Mouse (Mus musculus) cerebellum, postnatal 36 days (tissue): ENCODE results near the gene Pfn3.

Experiments used
- DNase-seq, 2 experiments: peaks; one replicate each; pipeline ENCODE4 v3.0.0; 2021 to 2022; ENCODE audit warnings: mixed read lengths in 2 of 2

Gene Pfn3

GRCm38 (mm10) chr13:55429226-55429888 lies 14.3 kb upstream of the Pfn3 start:
- no peak for DNase-seq

DNA sequence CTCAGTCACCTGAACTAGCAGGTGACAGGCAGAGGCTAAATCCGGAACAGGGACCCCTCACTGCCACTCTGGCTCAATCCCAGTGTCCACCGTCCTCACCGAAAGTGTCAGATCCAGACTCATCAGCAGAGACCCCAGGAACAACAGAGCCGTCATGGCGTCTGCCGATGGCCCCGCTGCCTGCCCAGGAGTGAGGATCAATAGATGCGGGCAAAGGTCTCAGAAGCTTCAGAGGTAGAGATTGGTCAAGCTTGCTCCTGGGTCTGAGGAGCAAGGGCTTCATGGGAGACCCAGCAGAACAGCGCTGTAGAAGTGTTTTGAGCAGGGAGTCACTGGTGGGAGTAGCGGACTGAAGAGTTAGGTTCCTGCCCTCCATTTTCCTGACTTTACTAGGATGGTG lies 11.6 kb upstream of the Pfn3 start, which contains the start of gene F12:
TSS of gene F12 (minus strand) at position 181 of the 400 bp plus-strand sequence.
- no peak for DNase-seq

DNA sequence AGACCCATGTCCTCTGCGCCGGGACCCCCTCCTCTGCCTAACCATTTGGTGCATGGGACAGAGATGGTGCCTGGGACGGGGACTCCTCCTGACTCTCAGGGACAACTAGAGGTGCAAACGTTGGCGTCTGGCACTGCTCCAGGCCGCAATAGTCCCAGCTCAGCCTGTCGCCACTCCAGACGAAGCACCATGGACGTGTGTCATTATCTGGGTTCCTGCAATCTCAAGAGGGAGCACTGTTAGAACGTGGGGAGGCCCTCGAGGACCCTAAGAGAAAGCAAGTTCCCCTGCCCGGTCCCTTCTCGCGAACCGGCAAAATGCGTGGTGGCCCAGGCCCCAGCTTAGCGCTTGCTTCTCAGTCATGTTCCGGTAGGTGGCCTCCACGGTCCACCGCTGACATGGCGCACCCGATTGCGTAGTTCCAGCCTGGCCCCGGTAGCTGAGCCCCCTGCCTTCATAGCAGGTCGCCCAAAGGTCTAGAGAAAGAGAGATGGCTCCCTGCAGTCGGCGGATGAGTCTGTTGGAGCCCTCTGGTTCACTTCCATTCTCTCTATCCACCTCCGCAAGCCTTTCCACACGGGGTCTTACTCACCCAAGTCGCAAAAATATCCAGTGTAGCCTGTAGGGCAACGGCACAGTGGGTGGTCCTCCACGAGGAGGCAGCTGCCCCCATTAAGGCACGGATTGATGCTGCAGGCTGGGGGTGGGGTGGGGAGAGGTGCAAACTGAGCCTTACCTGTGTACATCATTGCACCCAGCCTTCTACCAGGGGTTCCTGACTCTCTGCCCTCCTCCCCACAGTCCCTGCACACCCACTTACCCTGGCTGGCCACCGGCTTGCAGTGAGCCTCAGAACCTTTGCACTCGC lies 6.1 kb upstream of the Pfn3 start:
- DNase-seq: peak; percentile 57 to 64

DNA sequence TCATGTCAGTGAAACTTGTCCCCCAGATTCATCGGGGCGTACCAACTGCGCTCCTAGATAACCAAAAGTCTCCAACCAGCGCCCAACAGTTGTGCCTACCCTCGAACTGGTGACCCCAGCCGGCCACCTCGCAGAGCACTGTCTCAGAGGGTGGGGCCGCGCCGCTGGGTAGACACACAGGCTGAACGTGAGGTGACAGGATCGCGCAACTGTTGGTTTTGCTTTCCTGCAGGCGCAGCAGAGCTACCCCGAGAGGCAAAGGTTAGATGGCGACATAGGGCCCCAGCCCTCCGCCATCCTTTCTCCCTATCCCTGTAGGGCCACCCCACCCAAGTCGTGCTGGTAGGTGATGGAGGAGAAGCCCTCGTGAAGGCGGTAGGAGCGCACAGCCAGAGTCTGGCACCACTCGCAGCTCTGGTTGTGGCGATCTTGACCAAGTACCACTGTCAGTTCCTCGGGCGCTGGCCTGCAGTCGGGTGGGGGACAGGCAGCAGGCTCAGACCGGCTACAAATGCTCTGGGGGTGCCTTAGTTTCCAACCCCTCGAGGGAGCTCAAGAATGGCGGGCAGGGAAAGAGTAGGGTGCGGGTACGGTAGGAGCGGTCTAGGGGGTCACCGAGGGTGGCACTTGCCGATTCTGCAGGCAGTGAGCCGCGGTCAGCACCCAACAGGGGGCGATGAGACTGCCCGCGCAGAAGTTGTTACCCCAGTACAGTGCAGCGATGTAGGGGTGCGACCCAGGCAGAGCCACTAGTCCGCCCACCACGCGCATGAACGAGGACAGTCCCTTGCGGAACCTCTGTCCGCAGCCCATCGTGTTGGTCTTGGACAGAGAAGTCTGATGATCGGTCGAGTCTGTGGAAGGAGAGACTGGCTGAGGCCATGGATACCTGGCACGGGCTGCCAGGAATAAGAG lies 5.2 kb upstream of the Pfn3 start:
- DNase-seq: no peak

DNA sequence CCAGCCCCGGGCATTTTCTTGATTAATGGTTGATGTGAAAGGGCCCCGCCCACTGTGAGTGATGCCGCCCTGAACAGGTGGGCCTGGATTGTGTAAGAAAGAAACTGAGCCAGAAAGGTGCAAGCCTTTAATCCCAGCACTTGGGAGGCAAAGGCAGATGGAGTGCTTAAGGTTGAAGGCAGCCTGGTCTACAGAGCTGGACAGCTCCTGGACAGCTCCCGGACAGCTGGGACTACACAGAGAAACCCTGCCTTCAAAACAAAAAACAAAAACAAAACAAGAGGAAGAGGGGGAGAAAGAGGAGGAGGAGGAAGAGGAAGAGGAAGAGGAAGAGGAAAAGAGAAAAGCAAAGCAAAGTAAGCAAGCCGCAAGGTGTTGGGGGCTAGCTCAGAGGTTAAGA lies 4.1 kb upstream of the Pfn3 start:
- no peak for DNase-seq

- DNase-seq: peak; percentile 84 to 88
Measured at GRCm38 (mm10) chr13:55418004-55418403, 3.0 kb upstream of the Pfn3 start.

DNA sequence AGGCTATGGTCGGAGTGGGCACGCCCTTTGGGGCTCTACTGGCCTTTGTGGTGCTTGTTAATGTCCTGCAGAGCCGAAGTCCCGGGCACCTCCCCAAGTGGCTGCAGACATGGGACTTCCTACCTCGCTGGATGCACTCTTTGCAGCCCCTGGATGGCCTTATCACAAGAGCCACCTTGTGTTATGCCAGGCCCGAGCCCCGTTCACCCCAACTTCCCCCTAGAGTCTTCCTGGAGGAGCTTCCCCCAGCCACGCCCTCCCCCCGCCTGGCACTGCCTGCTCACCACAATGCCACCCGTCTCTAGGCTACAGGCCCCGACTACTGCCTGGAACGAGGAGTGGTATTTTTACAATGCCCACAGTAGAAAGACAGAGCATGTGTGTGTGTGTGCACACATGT lies 1.7 kb downstream of the Pfn3 start:
- no peak for DNase-seq

DNA sequence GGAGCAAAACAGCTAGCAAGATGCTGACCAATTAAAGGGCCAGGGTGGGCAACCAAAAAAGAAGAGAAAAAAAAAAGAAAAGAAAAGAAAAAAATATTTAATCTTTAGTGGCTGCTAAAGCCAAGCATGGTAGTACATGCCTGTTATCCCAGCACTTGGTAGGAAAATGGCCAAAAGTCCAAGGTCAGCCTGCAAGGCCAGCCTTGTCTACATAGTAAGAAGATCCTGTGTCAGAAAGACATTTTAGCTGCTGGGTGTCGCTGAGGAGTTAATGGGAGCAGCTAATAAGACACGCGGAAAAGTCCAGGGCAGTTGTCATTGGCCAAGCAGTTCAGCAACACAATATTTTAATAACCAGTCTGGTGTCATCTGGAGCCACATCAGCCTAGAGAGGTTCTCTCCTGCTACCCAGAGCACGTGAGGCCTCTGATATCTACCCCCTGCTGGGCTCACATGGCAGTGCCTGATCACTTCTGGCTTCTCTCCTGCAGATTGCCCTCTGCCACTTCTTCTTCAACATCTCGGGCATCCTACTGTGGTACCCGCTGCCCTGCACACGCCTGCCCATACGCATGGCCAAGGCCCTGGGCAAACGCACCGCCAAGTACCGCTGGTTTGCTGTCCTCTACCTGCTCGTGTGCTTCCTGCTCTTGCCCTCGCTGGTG lies 2.3 kb downstream of the Pfn3 start:
- no peak for DNase-seq

DNA sequence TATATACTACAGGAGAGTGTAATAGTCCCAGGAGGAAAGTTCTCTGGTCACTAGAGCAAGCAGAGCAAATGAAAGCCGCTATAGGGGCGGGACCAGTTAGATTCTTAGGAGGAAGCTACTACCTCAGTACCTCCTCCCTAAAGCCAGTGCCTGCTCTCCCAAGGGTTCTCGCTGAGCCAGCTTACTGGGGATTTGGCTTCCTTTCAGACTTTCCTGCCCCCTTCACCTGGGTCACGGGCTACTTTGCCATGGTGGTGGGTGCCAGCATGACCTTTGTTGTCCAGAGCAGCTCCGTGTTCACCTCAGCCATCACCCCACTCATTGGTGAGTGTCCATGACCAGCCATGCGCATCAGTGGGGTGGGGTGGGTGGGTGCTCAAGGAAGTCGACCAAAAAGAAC lies 3.2 kb downstream of the Pfn3 start:
- no peak for DNase-seq

DNA sequence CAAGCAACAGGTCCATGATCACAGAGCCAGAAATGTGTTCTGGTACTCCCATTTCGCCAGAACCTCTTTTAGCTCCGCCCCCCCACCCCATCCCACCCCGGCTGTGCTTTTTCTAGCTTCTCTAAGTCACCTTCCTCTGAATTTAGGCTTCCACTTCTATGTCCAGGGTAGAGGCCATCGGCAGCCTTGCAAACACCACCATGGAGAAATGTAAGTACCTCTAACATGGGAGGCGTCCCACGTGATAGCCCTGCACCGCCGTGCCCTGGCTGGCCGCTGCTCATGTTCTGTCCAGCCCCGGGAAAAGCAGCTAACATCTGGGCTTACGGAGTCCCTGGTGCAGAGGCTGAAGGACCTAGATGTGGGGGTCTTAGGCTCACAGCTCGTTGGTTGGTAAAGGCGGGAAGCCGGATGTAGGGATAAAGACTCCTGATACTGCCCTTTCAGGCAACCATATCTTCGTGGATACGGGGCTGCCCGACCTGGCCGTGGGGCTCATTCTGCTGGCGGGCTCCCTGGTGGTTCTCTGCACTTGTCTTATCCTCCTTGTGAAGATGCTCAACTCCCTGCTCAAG lies 6.4 kb downstream of the Pfn3 start:
- no peak for DNase-seq

GRCm38 (mm10) chr13:55407341-55407740 lies 7.7 kb downstream of the Pfn3 start:
- no peak for DNase-seq

GRCm38 (mm10) chr13:55405783-55406390 lies 9.1 kb downstream of the Pfn3 start:
- DNase-seq: no peak

GRCm38 (mm10) chr13:55404853-55405782 lies 9.9 kb downstream of the Pfn3 start:
- DNase-seq: peak; percentile 71 to 77

GRCm38 (mm10) chr13:55403935-55404852 lies 10.8 kb downstream of the Pfn3 start:
- DNase-seq: no peak

- no peak for DNase-seq
Measured at GRCm38 (mm10) chr13:55403266-55403665, 11.8 kb downstream of the Pfn3 start.

DNA sequence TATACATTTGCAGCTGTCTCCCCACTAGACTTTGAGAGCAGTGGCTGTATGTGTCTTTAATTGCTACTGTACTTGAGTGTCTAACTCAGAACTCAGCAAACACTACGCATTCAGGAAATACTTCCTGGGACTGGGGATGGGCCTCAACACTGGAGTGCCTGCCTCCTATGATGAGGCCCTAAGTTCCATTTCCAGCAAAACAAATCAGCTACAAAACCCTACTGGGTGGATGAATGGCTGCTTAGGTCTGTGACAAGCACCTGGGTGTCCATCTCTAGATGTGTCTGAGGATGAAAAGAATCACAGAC lies 15.0 kb downstream of the Pfn3 start:
- no peak for DNase-seq

DNA sequence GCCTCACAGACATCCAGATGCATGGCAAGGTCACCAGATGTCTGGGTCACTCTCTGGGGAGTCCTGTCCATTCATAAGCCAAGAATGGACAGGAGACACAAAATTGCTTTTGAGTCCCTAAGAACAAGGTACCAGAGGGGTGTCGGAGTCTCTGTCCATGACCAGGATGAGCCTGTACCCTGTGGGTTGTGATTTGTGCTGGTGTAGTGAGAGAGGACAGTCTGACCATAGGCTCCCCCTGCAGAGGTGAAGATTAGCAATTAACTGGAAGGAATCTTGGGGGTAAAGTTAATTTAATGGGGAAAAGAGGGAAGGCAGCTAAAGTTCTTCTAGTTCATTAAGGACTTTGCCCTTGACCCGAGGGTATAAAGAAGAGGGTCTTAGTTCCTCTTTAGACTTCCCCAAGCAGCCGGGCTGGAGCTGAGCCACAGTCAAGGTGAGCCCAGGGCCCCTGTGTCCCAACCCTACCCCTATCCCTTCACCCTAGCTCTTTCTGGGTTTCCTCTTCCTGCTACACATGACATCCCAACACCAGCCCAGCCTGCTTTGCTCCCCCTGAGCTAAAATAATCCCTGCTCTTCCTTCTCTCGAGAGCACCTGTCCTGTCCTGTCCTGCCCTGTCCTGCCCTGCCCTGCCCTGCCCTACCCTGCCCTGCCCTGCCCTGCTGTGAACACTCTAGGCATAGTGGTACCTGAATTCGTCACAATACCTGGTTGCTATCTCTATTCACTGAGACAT lies 15.6 kb downstream of the Pfn3 start:
- no peak for DNase-seq

DNA sequence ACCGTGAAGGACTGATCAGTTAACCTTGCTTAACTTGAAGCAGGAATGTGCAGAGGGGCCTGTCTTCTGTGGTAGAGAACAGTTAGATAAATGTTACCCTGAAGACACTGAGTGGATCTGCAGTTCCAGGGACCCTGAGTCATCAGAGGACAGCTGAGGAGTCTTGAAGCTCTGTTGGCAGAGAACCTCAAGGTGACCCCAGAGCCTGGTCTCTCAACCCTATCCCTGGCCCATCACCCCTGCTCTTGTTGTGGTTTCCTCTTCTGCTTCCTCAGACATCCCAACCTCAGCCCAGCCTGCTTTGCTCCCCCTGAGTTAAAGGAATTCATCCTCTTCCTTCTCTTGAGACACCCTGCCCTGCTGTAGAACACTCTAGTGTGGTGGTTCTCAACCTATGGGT lies 16.9 kb downstream of the Pfn3 start, which contains the start of gene Slc34a1:
TSS of gene Slc34a1 (plus strand) at position 100 of the 400 bp plus-strand sequence.
- DNase-seq: no peak

GRCm38 (mm10) chr13:55392933-55393332 lies 22.1 kb downstream of the Pfn3 start:
- DNase-seq: no peak
